Mouse (Mus musculus): Measurements from ENCODE around the gene Copz1.

GRCm38 (mm10) chr15:103314181-103314580 is 41.7 kb downstream of the Copz1 start:
- TF ChIP-seq CTCF (IDR thresholded peaks at IDR 0.05; ENCODE audit: extremely low read depth, insufficient read depth, insufficient read length, insufficient replicate concordance), result no peak
- no peak for TF ChIP-seq POLR2A (IDR thresholded peaks at IDR 0.05; ENCODE audit: low read depth, low read length)
